Mouse (Mus musculus): ENCODE measurements around the gene Eif3c.

The Eif3c gene

GRCm38 (mm10) chr7:126566094-126566765 is at the start of gene Eif3c:
TSS of gene Eif3c (minus strand) at chr7:126566411.
- DNase-seq (ENCODE audit: low spot score): peak; percentile 88

DNA sequence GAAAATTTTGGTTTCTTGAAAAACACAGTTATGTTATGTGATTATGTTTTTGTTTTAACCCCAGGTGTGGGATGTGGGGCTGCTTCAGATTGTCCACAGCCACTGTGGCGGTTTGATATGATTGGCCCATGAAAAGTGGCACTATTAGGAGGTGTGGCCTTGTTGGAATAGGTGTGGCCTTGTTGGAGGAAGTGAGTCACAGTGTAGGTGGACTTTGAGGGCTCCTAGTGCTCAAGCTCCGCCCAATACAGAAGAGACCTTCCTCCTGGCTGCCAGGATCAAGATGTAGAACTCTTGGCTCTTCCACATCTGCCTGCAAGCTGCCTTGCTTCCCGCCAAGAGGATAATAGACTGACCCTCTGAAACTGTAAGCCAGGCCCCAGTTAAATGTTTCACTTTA is 46.5 kb upstream of the Eif3c start:
- no peak for DNase-seq (ENCODE audit: low spot score)

DNA sequence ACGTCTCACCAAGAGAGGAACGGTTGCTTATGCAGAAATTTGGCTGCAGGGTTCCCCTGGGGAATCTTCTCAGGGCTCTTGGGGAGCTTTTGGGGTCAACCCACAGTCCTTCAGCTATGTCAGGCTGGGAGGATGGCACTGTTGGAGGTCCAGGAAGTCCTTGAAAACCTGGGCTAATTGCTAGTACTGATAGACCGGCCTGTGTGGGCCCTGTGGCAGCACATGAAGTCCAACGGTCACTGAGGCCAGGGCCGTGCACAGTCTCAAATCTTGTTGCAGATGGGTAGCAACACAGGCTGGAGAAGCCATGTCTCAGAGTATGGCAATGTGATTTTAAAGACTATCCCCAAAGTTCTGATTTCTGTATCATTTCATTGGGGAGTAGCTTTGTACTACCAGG is 41.6 kb upstream of the Eif3c start:
- no peak for DNase-seq (ENCODE audit: low spot score)

GRCm38 (mm10) chr7:126607064-126607463 is 40.9 kb upstream of the Eif3c start:
- DNase-seq (ENCODE audit: low spot score): no peak

GRCm38 (mm10) chr7:126606611-126607010 is 40.4 kb upstream of the Eif3c start:
- no peak for DNase-seq (ENCODE audit: low spot score)

DNA sequence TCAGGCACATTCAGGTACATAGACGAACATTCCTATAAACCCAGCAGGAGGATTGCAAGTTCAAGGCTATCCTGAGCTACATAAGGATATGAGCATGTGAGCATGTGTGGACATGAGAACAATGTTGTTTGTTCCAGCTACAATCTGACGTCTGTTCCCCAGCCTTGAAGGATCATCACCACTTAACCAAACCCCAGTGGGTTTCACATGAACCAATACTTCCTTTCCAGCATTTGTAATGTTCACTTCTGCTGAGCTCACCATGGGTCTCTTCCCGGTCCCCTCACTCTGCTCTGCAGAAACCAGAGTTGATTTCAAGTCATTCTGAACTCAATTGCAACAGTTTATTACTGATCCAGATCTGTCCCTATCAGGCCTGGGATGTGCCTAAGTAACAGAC is 36.4 kb upstream of the Eif3c start:
- DNase-seq (ENCODE audit: low spot score): no peak

GRCm38 (mm10) chr7:126601896-126602295 is 35.7 kb upstream of the Eif3c start:
- no peak for DNase-seq (ENCODE audit: low spot score)

- no peak for DNase-seq (ENCODE audit: low spot score)
Measured at GRCm38 (mm10) chr7:126598919-126599318, 32.7 kb upstream of the Eif3c start.

GRCm38 (mm10) chr7:126596414-126596813 is 30.2 kb upstream of the Eif3c start:
- DNase-seq (ENCODE audit: low spot score): no peak

- DNase-seq (ENCODE audit: low spot score): no peak
Measured at GRCm38 (mm10) chr7:126595890-126596289, 29.7 kb upstream of the Eif3c start.

DNA sequence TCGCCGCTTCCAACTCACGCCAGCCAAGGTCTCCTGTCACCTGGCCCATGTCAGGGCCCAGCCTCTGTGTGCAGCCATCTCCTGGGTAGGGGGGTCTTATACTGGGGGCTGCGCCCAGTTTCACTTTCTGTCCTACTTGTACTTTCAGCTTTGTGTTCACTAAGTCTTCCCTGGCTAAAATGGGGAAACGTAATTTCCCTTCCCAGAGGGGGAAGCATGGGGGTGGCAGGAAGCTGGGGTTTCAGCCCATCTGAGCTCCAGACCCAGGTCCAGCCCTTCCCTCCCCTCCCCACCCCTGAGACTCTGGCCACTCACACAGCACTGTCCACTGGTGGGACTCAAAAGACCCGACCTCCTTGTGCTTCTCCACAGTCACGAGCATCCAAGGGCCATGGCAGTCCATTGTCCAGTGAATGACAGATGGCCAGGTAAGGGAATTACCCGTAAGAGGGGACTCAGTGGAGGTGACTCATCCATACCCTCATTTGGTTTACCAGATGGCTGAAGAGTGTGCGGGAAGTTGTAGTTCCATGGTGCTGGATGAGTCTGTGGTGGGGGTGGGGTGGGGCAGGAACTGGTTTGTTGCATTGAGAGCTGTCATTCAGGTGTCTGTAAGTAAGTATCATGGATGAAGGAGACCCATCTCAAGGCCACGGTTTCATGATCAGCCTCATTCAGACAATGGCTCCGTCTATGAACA is 28.8 kb upstream of the Eif3c start, which contains the start of gene Il27:
Gene Il27, minus strand, starts transcription at position 80 of the 700 bp plus-strand sequence.
- DNase-seq (ENCODE audit: low spot score): no peak

DNA sequence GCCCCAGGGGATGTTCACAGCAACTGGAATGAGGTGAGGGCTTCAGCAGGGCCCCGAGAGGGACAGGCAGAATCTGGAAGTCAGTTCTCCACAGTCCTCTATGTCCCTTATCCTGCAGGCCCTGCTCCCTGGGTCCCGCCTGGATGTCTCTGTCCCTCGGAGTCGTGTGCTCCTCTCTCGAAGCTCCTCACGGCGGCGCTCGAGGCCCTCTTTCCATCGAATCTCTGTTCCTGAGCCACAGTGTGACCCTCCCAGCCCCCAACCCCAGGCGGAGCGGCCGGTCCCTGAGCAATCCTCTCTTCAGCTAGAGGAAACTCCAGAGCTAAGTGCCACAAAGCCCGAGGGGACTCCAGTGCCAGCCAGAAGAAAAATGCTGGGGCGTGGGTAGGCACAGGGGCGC is 21.6 kb upstream of the Eif3c start:
- DNase-seq (ENCODE audit: low spot score): peak; percentile 58

- peak; percentile 45 for DNase-seq (ENCODE audit: low spot score)
Measured at GRCm38 (mm10) chr7:126586839-126587238, 20.6 kb upstream of the Eif3c start.

- no peak for DNase-seq (ENCODE audit: low spot score)
Measured at GRCm38 (mm10) chr7:126585717-126586116, 19.5 kb upstream of the Eif3c start, which contains the start of gene Cln3. TSS of gene Cln3 (minus strand) at chr7:126585817.

- no peak for DNase-seq (ENCODE audit: low spot score)
Measured at GRCm38 (mm10) chr7:126584506-126584977, 18.3 kb upstream of the Eif3c start, which contains the start of gene Apobr. TSS of gene Apobr (plus strand) at chr7:126584942.

DNA sequence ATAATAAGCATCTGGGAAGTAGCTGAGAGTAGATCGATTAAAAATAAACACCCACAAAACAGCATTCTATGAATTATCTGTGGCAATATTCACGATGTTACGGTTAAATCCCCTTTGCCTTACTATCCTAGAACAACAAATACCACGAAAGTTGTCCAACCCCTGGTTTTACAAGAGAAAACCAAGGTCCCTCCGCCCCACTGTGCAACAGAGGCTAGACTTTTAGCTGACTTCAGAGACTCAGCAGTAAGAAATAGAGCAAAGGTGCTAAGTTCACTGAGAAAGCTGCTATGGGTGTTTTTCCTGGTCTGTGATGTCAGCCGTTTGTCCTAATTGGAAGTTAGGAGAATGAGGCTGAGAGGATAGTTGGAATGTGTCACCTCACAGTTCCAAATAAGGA is 17.6 kb upstream of the Eif3c start:
- DNase-seq (ENCODE audit: low spot score): no peak

DNA sequence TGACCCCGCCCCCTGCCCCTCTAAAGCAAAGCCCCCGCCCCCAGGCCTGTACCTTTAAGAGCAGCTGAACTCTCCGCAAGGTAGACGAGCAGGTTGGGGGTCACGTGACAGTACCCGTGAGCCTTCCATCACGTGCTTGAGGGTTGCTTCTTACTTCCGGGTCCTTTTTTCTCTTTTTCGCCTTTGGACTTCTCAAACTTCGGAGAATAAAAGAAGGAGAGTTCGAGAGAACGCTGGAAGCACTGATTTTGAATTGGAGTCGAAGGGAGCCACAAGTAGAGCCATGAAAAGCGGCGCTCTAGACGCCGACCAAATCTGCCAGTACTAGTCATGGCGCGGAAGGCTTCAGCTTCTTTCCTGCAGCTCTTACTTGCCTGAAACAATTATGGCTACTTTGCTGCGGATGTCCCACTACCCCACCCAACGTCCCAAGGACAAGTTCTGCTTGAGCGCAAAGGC is 17.1 kb upstream of the Eif3c start:
- peak; percentile 91 for DNase-seq (ENCODE audit: low spot score)

DNA sequence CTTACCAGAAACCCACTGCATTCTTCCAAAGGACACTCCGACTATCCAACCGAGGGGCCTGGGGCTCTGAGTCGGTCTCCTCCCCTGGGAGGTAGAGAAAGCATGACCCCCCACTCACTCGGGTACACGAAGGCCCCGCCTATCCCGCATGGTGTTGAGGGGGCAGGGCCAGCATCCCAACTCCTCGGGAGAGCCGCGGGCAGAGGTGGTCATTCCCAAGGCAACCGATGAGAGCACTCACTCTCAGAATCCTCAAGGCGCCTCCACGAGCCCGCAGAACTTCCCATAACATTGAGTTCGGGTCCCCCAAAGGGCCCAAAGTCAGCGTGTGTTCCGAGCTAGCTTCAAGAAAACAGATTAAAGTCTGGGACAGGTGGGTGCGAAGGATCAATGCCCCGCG is 16.5 kb upstream of the Eif3c start:
- peak; percentile 66 for DNase-seq (ENCODE audit: low spot score)

DNA sequence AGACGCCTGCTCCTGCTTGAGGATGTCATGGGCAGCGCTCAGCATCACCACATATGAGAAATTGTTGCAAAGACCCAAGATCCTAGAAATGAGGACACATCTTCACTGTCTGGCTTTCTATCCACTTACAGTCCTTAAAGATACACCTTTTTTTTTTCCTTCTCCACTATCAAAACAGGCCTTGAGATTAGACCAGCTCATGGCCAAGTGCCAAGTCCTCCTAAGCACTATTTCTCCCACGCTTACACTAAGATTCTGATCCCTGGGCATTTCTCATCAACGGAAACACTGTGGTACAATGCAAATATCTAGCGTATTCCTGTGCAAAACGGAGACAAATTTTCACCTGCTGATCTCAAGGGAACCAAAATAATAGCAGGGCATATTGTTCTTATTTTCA is 15.4 kb upstream of the Eif3c start:
- DNase-seq (ENCODE audit: low spot score): peak; percentile 50

DNA sequence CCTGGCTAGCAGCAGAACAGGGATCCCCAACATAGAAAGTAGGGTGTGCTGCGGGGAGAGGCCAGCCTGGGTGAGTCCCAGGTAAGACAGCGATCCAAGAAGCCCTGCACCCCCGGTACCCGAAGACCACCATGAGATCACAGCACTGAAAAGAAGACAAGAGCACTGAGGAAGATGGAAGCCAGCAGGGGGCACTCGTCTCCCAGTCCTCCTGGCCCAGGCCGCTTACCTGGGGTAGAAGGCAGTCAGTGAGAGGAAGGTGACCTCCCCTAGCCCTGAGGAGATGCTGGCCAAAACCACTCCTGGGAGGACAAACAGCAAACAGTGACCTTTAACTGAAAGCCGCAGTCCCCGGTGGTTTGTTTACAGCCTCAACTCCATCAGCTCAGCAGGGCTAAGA is 13.0 kb upstream of the Eif3c start:
- no peak for DNase-seq (ENCODE audit: low spot score)

DNA sequence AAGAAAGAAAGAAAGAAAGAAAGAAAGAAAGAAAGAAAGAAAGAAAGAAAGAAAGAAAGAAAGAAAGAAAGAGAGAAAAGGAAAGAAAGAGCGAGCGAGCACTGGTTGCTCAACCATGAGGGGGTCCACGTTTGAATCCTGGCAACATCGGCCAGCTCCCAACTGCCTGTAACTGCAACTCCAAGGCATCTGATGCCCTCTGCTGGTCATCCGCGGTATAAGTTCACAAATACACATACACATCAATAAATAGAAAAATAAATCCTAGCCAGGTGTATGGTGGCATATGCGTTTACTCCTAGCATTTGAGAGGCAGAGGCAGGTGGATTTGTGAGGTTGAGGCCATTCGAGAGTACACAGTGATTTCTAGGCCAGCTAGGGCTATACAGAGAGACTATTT is 10.7 kb upstream of the Eif3c start:
- peak; percentile 48 for DNase-seq (ENCODE audit: low spot score)

- DNase-seq (ENCODE audit: low spot score): no peak
Measured at GRCm38 (mm10) chr7:126565693-126566092, 518 bp downstream of the Eif3c start.

DNA sequence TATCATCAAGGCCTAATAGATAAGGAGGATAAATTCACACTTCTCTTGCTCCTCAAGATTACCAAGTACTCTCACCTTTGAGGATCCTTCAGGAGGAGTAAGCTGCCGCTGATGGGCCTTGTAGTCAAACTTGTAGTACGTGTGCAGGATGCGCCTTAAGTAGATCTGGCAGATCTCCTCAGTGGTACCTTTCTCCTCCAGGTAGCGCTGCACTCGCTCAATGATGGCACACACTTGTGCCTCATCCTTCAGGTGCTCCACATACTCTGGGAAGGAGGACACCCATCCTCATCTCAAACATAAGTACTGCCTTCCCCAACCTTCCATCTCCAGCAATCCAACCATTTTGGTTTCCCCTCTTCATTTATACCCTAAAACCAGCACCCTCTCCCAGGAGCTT is 9.6 kb downstream of the Eif3c start:
- no peak for DNase-seq (ENCODE audit: low spot score)

Data from testis, postnatal 14 days (tissue).